Mouse (Mus musculus) sigmoid colon, adult 10 weeks (tissue): ENCODE data around the gene Ndufa6. TPM values are rescaled to one million over a fixed set of nuclear protein-coding genes. Genes with fewer than 3 reads are reported as not detected.

Source experiments
- polyA plus RNA-seq: library from polyadenylated mRNA; stranded (reverse); fragments of 350-450 nt; fragmentation: Illumina TruSeq; extraction: RNeasy Lipid Tissue Mini Kit (QIAGEN cat#74804); gene quantifications from one replicate; pipeline ENCODE4 v1.2.3, GENCODE M21; 2014; ENCODE audit warnings: low read depth, low replicate concordance

The Ndufa6 gene
- polyA plus RNA-seq = 482 TPM

DNA sequence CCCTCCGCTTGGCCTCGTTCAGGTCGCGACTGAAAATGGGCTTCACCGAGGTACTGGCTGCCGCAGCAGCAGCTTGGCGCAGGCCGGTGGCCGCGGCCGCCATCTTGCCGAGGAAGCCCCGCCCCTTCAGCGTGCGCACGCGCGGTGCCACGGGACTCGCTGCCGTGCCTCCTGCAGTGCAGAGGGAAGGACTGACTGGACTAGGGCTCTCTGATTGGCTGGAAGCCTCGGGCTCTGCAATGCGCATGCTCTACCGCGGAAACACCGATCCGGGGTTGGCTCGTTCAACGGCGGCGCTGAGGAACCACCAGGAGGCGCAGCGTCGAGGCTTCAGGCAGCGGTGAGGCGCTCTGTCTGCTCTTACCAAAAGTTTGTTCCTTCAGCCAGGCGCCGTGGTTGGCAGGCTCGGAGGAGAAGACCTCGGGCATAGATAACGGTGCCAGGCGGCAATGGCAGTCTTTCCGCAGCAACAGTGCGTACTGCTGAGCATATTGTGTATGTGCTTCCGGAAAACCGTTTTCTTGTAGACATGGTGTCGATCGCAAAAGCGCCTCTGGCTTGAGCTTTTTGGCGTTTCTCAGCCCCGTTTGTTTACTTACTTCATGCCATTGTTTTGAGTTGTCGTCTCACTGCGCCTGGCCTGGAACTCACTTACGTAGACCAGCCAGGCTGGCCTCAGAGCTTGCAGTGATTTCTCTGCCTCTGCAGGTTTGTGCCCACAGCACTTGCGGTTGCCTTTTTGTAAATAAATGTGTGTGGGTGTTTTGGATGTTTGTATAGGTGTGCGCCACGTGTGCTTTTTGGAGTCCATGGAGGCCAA, at the start of gene Ndufa6:
TSS of gene Ndufa6 (minus strand) at position 197 of the 820 bp plus-strand sequence.

GRCm38 (mm10) chr15:82393922-82394321, 39.8 kb upstream of the Ndufa6 start, which contains the start of gene Cyp2d11:
Gene Cyp2d11, minus strand, starts transcription at chr15:82394022.

GRCm38 (mm10) chr15:82379871-82380713, 26.0 kb upstream of the Ndufa6 start, which contains the start of gene Cyp2d22:
Gene Cyp2d22, minus strand, starts transcription at chr15:82380260.

GRCm38 (mm10) chr15:82338593-82339112, 15.5 kb downstream of the Ndufa6 start, which contains the start of the genes Naga, Pheta2 and Smdt1:
Gene Naga, minus strand, starts transcription at chr15:82338925.
Gene Pheta2, plus strand, starts transcription at chr15:82338942.
Gene Smdt1, plus strand, starts transcription at chr15:82338959.

Other genes with a start within 250 kb of the Ndufa6 start
- 2.9 TPM for gene Ccdc134, start 226.4 kb downstream of the Ndufa6 start, polyA plus RNA-seq
- gene Srebf2, start 207.1 kb downstream of the Ndufa6 start, polyA plus RNA-seq = 19.9 TPM
- not detected for gene Shisa8, start 141.5 kb downstream of the Ndufa6 start, polyA plus RNA-seq
- gene Tnfrsf13c, start 130.0 kb downstream of the Ndufa6 start, polyA plus RNA-seq = 3.3 TPM
- not detected for gene Cenpm, start 109.6 kb downstream of the Ndufa6 start, polyA plus RNA-seq
- not detected for gene 1500009C09Rik, start 101.9 kb downstream of the Ndufa6 start, polyA plus RNA-seq
- gene Sept3, start 79.4 kb downstream of the Ndufa6 start, polyA plus RNA-seq = 1.4 TPM
- not detected for gene Wbp2nl, start 55.4 kb downstream of the Ndufa6 start, polyA plus RNA-seq
- gene Naga, start 15.4 kb downstream of the Ndufa6 start, polyA plus RNA-seq = 40.5 TPM
- gene Pheta2, start 15.4 kb downstream of the Ndufa6 start, polyA plus RNA-seq = 0.76 TPM
- 58.1 TPM for gene Smdt1, start 15.4 kb downstream of the Ndufa6 start, polyA plus RNA-seq
- 11.7 TPM for gene Cyp2d22, start 25.9 kb upstream of the Ndufa6 start, polyA plus RNA-seq
- gene Cyp2d11, start 39.7 kb upstream of the Ndufa6 start, polyA plus RNA-seq = not detected
- gene Cyp2d10, start 52.9 kb upstream of the Ndufa6 start, polyA plus RNA-seq = 9.0 TPM
- gene Cyp2d9, start 79.1 kb upstream of the Ndufa6 start, polyA plus RNA-seq = 11.7 TPM
- gene Cyp2d12, start 200.8 kb upstream of the Ndufa6 start, polyA plus RNA-seq = 40.2 TPM